Mouse (Mus musculus): ENCODE measurements at regions not wholly inside any gene's neighbourhood (a gene's known extent, or its start where the extent isn't known, plus 50 kb on each side); places are given as distances from the start of the nearest gene placed in this dataset.

- Histone ChIP-seq H3K4me3 (replicated peaks) (no peak overlapping the region), H3K4me2 (no peak overlapping the region), H3K9ac (replicated peaks) (no peak overlapping the region), H3K4me1 (no peaks in the 10 kb centered on the region), H3K36me3 (no peaks in the 10 kb centered on the region), H3K9me3 (replicated peaks) (no peaks in the 10 kb centered on the region), H3K27ac (replicated peaks) (no peak overlapping the region), H3K27me3 (replicated peaks) (no peaks in the 10 kb centered on the region)
- WGBS: 93% methylated on average over 3 of the region's 3 CpGs
- no peak for ATAC-seq (ENCODE audit: low FRiP score)
Measured at GRCm38 (mm10) chr1:150240110-150240509, 79.1 kb upstream of the Pdc start.

DNA sequence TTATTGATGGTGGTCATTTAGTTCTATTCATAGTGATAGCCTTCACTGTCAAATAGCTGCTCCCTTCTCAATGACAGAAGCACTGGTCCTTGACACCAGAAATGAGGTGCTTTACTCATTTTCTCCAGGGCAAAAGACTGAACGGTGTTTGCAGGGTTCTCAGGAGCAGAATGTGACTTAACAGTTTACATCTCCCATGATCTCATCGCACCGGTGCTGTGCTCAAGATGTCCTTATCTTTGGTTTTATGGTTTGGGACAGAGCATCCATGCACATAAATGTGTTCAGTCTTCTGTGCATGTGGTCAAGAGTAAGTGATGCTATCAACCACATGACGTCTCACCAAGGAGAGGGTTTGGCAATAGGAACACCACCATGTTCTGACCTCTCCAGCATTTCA is 78.1 kb upstream of the Pdc start:
- H3K27ac ChIP-seq (replicated peaks): no peak overlapping the region
- ATAC-seq (ENCODE audit: low FRiP score): no peak
- H3K36me3 ChIP-seq: no peaks in the 10 kb centered on the region
- H3K4me2 ChIP-seq: no peak overlapping the region
- H3K4me3 ChIP-seq (replicated peaks): no peak overlapping the region
- H3K9ac ChIP-seq (replicated peaks): no peak overlapping the region
- 91% methylated on average over 4 of the region's 4 CpGs for WGBS
- H3K4me1 ChIP-seq: no peaks in the 10 kb centered on the region
- no peaks in the 10 kb centered on the region for H3K27me3 ChIP-seq (replicated peaks)
- no peaks in the 10 kb centered on the region for H3K9me3 ChIP-seq (replicated peaks)

- H3K9me3 ChIP-seq (replicated peaks): no peaks in the 10 kb centered on the region
- no peak for ATAC-seq (ENCODE audit: low FRiP score)
- H3K4me1 ChIP-seq: no peaks in the 10 kb centered on the region
- no peak overlapping the region for H3K9ac ChIP-seq (replicated peaks)
- no peak overlapping the region for H3K27ac ChIP-seq (replicated peaks)
- no peak overlapping the region for H3K4me2 ChIP-seq
- H3K27me3 ChIP-seq (replicated peaks): no peaks in the 10 kb centered on the region
- no peaks in the 10 kb centered on the region for H3K36me3 ChIP-seq
- no peak overlapping the region for H3K4me3 ChIP-seq (replicated peaks)
Measured at GRCm38 (mm10) chr1:150242108-150242507, 77.1 kb upstream of the Pdc start.

- Histone ChIP-seq H3K4me1 (no peaks in the 10 kb centered on the region), H3K4me3 (replicated peaks) (no peak overlapping the region), H3K4me2 (no peak overlapping the region), H3K36me3 (no peaks in the 10 kb centered on the region), H3K27me3 (replicated peaks) (no peaks in the 10 kb centered on the region), H3K9me3 (replicated peaks) (no peaks in the 10 kb centered on the region), H3K9ac (replicated peaks) (no peak overlapping the region), H3K27ac (replicated peaks) (no peak overlapping the region)
- 76% methylated on average over 3 of the region's 3 CpGs for WGBS
- ATAC-seq (ENCODE audit: low FRiP score): no peak
Measured at GRCm38 (mm10) chr1:150244916-150245315, 74.3 kb upstream of the Pdc start.

DNA sequence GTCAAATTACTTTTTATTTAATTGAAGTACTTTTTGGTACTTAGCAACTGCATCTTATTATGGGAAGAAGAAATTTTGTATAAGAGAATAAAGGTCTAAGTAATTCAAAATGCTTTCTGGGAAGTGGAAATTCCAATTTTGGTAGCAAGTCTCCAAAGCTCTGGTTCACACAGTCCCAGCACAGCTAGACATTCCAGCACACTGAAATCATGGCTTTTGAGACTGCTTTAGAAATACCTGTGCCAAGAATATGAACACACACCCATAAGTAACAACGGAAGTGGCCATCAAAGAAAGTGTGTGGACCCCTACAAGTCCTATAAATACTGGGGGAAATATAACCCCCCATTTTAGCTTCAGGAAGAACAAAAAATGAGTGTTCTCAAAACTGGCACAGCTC is 67.8 kb upstream of the Pdc start:
- Histone ChIP-seq H3K27ac (replicated peaks) (no peak overlapping the region), H3K36me3 (no peaks in the 10 kb centered on the region), H3K4me2 (no peak overlapping the region), H3K9ac (replicated peaks) (no peak overlapping the region), H3K4me3 (replicated peaks) (no peak overlapping the region), H3K4me1 (no peaks in the 10 kb centered on the region), H3K9me3 (replicated peaks) (no peaks in the 10 kb centered on the region), H3K27me3 (replicated peaks) (no peaks in the 10 kb centered on the region)
- WGBS: 83% methylated on average over 1 of the region's 1 CpGs
- ATAC-seq (ENCODE audit: low FRiP score): no peak

DNA sequence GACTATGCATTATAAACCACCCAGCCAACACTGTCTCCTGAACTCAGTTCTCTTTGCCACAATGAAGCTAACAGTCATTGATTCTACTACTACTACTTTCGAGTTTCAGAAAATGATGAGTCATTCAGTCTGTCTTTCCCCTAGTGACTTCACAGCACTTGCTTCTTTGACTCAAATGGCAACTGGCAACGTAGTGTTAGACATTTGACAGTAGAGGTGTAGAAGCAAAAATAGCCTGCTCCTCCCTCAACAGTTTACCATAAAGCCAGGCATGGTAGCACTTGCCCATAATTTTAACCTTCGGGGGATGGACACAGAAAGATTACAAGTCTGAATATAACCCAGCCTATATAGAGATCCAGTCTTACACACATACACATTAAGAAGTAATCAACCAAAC is 67.3 kb upstream of the Pdc start:
- no peaks in the 10 kb centered on the region for H3K27me3 ChIP-seq (replicated peaks)
- H3K4me1 ChIP-seq: no peaks in the 10 kb centered on the region
- no peak for ATAC-seq (ENCODE audit: low FRiP score)
- H3K9ac ChIP-seq (replicated peaks): no peak overlapping the region
- no peaks in the 10 kb centered on the region for H3K36me3 ChIP-seq
- no peaks in the 10 kb centered on the region for H3K9me3 ChIP-seq (replicated peaks)
- H3K4me2 ChIP-seq: no peak overlapping the region
- no peak overlapping the region for H3K4me3 ChIP-seq (replicated peaks)
- WGBS: 90% methylated on average over 3 of the region's 3 CpGs
- H3K27ac ChIP-seq (replicated peaks): no peak overlapping the region

- 68% methylated on average over 4 of the region's 4 CpGs for WGBS
- no peaks in the 10 kb centered on the region for H3K4me1 ChIP-seq
- no peak for ATAC-seq (ENCODE audit: low FRiP score)
Measured at GRCm38 (mm10) chr1:150257596-150257995, 61.6 kb upstream of the Pdc start.

DNA sequence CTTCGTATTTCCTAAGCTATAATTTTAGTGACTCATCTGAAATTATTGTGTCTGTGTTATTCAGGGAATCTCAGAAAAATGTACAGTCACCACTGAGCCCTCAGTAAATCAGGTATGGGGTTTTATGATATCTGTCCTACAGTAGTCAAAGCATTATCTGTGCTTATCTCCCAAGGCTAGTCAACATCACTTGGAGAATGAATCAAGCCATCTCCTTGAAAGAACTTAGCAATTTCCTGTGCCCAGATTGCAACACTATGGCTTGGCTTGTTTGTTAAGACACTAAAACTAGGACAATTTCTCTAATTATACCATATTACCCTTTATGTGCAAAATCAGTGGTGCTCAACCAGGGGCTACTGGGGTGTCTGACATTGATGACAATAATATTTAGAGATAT is 58.9 kb upstream of the Pdc start:
- Histone ChIP-seq H3K4me1 (no peaks in the 10 kb centered on the region), H3K9me3 (replicated peaks) (no peaks in the 10 kb centered on the region), H3K4me2 (no peak overlapping the region), H3K4me3 (replicated peaks) (no peak overlapping the region), H3K27ac (replicated peaks) (no peak overlapping the region), H3K36me3 (no peaks in the 10 kb centered on the region), H3K27me3 (replicated peaks) (no peaks in the 10 kb centered on the region), H3K9ac (replicated peaks) (no peak overlapping the region)
- WGBS: 88% methylated on average over 1 of the region's 1 CpGs
- no peak for ATAC-seq (ENCODE audit: low FRiP score)

More at GRCm38 (mm10) chr1:150257596-150257995, 61.6 kb upstream of the Pdc start:
- no peaks in the 10 kb centered on the region for H3K36me3 ChIP-seq
- no peak overlapping the region for H3K9ac ChIP-seq (replicated peaks)
- H3K9me3 ChIP-seq (replicated peaks): no peaks in the 10 kb centered on the region
- no peak overlapping the region for H3K4me2 ChIP-seq
- no peak overlapping the region for H3K4me3 ChIP-seq (replicated peaks)
- H3K27ac ChIP-seq (replicated peaks): no peak overlapping the region
- no peaks in the 10 kb centered on the region for H3K27me3 ChIP-seq (replicated peaks)

- no peaks in the 10 kb centered on the region for H3K4me1 ChIP-seq
- 40% methylated on average over 3 of the region's 3 CpGs for WGBS
- ATAC-seq (ENCODE audit: low FRiP score): peak; percentile 61; the same call in 1 of the 2 replicates
- H3K4me2 ChIP-seq: no peak overlapping the region
- H3K4me3 ChIP-seq (replicated peaks): no peak overlapping the region
- H3K27me3 ChIP-seq (replicated peaks): no peaks in the 10 kb centered on the region
- H3K9me3 ChIP-seq (replicated peaks): no peaks in the 10 kb centered on the region
- no peak overlapping the region for H3K27ac ChIP-seq (replicated peaks)
- H3K36me3 ChIP-seq: no peaks in the 10 kb centered on the region
- H3K9ac ChIP-seq (replicated peaks): no peak overlapping the region
Measured at GRCm38 (mm10) chr1:150266502-150266901, 52.7 kb upstream of the Pdc start.

- Histone ChIP-seq H3K27ac (replicated peaks) (no peak overlapping the region), H3K9ac (replicated peaks) (no peak overlapping the region), H3K4me1 (no peaks in the 10 kb centered on the region), H3K9me3 (replicated peaks) (no peaks in the 10 kb centered on the region), H3K4me2 (no peak overlapping the region), H3K36me3 (no peaks in the 10 kb centered on the region), H3K4me3 (replicated peaks) (no peak overlapping the region), H3K27me3 (replicated peaks) (no peaks in the 10 kb centered on the region)
- no peak for ATAC-seq (ENCODE audit: low FRiP score)
- 83% methylated on average over 3 of the region's 3 CpGs for WGBS
Measured at GRCm38 (mm10) chr1:150267003-150267402, 52.2 kb upstream of the Pdc start.
